Mouse (Mus musculus) erythroblast, embryonic 14.5 days (primary cell): ENCODE data around the gene Arhgap28. TPM values are rescaled to one million over a fixed set of nuclear protein-coding genes. Genes with fewer than 3 reads are reported as not detected.
"Not testable (repeated sequence)": the region's sequence is repeated elsewhere in the genome, so short reads cannot be mapped to it uniquely, and the experiment has no call there.

Source experiments
- H3K27me3 ChIP-seq: 2 replicates; pipeline ENCODE4 v1.6.1; 2012; ENCODE audit warnings: inconsistent platforms; ENCODE audit not compliant: control insufficient read depth
- H3K36me3 ChIP-seq: 2 replicates; pipeline ENCODE4 v1.6.1; 2012; ENCODE audit warnings: mild to moderate bottlenecking, inconsistent platforms; ENCODE audit not compliant: control insufficient read depth
- H3K4me1 ChIP-seq: 2 replicates; pipeline ENCODE4 v1.6.1; 2012; ENCODE audit warnings: inconsistent platforms; ENCODE audit not compliant: control insufficient read depth
- H3K4me3 ChIP-seq: replicated peaks from 2 replicates; pipeline ENCODE3; 2012; ENCODE audit warnings: moderate library complexity, mild to moderate bottlenecking, inconsistent platforms
- H3K9me3 ChIP-seq: 2 replicates; pipeline ENCODE4 v1.6.1; 2012; ENCODE audit warnings: low read length, inconsistent platforms, mixed read lengths; ENCODE audit not compliant: control insufficient read depth
- GATA1 ChIP-seq: IDR thresholded peaks from 2 replicates; pipeline ENCODE4 v1.6.1; 2012; ENCODE audit warnings: low read length, inconsistent platforms, mixed read lengths
- TAL1 ChIP-seq: IDR thresholded peaks from 3 replicates; pipeline ENCODE4 v1.6.1; 2012; ENCODE audit warnings: low read length, inconsistent platforms, mixed read lengths
- polyA plus RNA-seq: library from polyadenylated mRNA; stranded (reverse); fragments of >175 nt; gene quantifications from 2 replicates; pipeline ENCODE4 v1.2.3, GENCODE M21; 2012

Gene Arhgap28
- polyA plus RNA-seq, 1 experiment: not detected

DNA sequence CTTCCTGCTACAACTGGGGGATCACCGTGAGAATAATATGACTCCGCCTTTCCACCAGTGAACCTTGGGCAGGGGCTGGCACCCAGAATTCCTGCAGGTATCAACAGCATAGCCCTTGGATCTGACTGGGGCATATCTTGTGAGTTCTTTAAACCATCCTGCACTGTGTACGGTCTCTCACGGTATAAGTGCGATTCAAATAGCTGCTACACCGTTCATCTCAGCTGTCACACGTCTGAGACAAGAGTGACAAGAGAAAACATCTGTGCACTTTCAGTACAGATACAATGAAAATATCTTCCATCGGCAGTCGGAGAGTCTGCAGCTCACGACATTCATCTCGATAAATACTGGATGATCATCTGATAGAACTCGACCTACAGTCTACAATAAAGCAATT, 126.3 kb downstream of the Arhgap28 start:
- no peaks in the 10 kb centered on the region for H3K27me3 ChIP-seq
- H3K36me3 ChIP-seq: no peaks in the 10 kb centered on the region
- no peaks in the 10 kb centered on the region for H3K4me1 ChIP-seq
- no peak overlapping the region for H3K4me3 ChIP-seq
- no peaks in the 10 kb centered on the region for H3K9me3 ChIP-seq
- TF ChIP-seq GATA1: no peak
- TF ChIP-seq TAL1: no peak

DNA sequence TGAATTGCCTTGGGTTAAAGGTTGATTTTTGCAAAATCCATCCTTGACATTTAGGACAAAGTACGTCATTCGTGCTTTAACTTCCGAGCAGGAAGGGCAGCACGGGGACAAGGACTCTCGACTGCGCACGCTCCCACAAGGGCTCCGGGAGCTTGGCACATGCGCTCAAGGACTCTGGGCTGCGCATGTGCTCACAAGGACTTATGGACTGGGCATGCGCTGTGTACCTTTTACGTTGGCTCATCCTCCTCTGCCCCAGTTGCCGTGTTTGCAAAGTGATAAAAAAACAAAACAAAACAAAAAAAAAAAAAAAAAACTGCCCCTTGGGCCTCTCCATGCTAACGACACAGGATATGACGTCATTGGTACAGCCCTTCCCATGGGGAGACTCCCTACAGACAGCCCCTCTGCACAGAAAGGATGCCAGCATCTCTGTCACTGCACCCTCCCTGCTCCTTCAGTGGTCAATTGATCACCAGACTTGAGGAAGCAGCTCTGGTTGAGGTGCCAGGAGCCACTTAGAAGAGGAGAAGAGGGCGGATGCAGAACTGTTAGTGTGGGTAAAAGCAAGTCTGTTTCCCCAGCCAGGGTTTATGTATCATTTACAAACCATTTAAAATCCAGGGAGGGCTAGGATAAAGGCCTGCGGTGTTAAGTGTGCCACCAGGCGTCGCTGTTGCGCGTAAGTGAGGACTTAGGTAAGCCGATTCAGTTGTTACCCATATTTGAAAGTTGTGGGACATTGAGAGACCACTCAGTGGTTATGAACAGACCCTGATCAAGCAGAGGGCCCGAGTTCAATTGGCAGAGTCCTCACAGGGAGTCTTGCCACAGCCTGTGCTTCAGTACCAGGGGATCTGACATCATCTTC, 134.0 kb downstream of the Arhgap28 start:
- Histone ChIP-seq H3K27me3 (no peaks in the 10 kb centered on the region), H3K4me3 (no peak overlapping the region), H3K4me1 (no peaks in the 10 kb centered on the region), H3K9me3 (peaks cover 13% of the 10 kb centered on the region), H3K36me3 (no peaks in the 10 kb centered on the region)
- TF ChIP-seq GATA1: no peak
- no peak for TF ChIP-seq TAL1

- H3K4me3 ChIP-seq: no peak overlapping the region
- no peaks in the 10 kb centered on the region for H3K4me1 ChIP-seq
- H3K36me3 ChIP-seq: no peaks in the 10 kb centered on the region
- H3K9me3 ChIP-seq: peaks cover 13% of the 10 kb centered on the region
- no peaks in the 10 kb centered on the region for H3K27me3 ChIP-seq
- TF ChIP-seq TAL1: no peak
- no peak for TF ChIP-seq GATA1
These were observed 137.2 kb downstream of the Arhgap28 start for GRCm38 (mm10) chr17:67866541-67867241.

DNA sequence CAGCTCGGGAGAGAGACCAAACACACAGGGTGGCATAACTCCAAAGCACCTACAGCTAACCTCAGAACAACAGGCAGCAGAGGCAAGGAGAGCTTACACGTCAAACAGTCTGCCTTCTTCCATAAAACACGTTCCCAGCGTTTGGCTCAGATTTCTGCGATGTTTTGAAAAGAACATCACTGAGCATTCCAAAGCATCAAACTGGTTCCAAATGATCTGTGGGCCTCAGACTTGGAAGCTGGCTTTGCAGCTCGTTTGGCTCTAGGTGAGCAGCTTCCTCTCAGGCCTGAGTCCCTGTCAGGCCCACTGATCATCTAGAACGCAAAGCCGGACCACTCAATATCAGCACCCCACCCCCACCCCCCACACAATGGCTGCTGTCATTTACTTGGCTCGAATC, 137.9 kb downstream of the Arhgap28 start:
- Histone ChIP-seq H3K36me3 (no peaks in the 10 kb centered on the region), H3K4me3 (no peak overlapping the region), H3K9me3 (peaks cover 13% of the 10 kb centered on the region), H3K27me3 (no peaks in the 10 kb centered on the region), H3K4me1 (no peaks in the 10 kb centered on the region)
- TF ChIP-seq TAL1 (no peak), GATA1 (no peak)

DNA sequence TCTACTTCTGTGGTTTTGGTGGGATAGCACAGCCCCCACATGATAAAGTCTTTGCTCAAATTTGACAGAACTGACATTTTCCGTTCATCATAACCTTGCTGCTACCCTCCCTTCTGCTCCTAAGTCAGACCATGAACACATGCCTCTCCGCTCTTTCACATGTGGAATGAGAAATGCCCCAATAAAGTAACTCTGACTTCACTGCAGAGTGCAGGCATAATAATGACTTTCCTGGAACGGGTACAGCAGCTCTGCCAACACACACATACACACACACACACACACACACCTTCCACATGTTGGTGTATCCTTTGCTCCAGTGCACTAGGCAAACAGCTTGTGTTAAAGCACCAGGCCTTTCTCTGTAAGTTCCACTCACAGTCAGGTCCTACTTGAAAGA, 139.0 kb downstream of the Arhgap28 start:
- H3K4me3 ChIP-seq: no peak overlapping the region
- no peaks in the 10 kb centered on the region for H3K27me3 ChIP-seq
- no peaks in the 10 kb centered on the region for H3K36me3 ChIP-seq
- H3K9me3 ChIP-seq: peaks cover 13% of the 10 kb centered on the region
- TF ChIP-seq TAL1 (no peak), GATA1 (no peak)
- no peaks in the 10 kb centered on the region for H3K4me1 ChIP-seq

- peaks cover 13% of the 10 kb centered on the region for H3K9me3 ChIP-seq
- H3K27me3 ChIP-seq: no peaks in the 10 kb centered on the region
- no peaks in the 10 kb centered on the region for H3K36me3 ChIP-seq
- H3K4me1 ChIP-seq: no peaks in the 10 kb centered on the region
- H3K4me3 ChIP-seq: no peak overlapping the region
- TF ChIP-seq GATA1: no peak
- no peak for TF ChIP-seq TAL1
These were observed 139.6 kb downstream of the Arhgap28 start for GRCm38 (mm10) chr17:67864363-67864762.

- Histone ChIP-seq H3K27me3 (no peaks in the 10 kb centered on the region), H3K36me3 (no peaks in the 10 kb centered on the region), H3K9me3 (peaks cover 5% of the 10 kb centered on the region), H3K4me1 (no peaks in the 10 kb centered on the region), H3K4me3 (no peak overlapping the region)
- TF ChIP-seq TAL1 (no peak), GATA1 (no peak)
These were observed 142.0 kb downstream of the Arhgap28 start for GRCm38 (mm10) chr17:67861744-67862535.

GRCm38 (mm10) chr17:67861080-67861630, 142.8 kb downstream of the Arhgap28 start:
- Histone ChIP-seq H3K36me3 (no peaks in the 10 kb centered on the region), H3K4me3 (no peak overlapping the region), H3K9me3 (no peaks in the 10 kb centered on the region; the same call in 1 of the 2 replicates), H3K4me1 (no peaks in the 10 kb centered on the region), H3K27me3 (no peaks in the 10 kb centered on the region)
- TF ChIP-seq GATA1 (no peak), TAL1 (no peak)

GRCm38 (mm10) chr17:67841494-67841893, 162.4 kb downstream of the Arhgap28 start:
- H3K36me3 ChIP-seq, H3K4me1 ChIP-seq, H3K27me3 ChIP-seq, H3K4me3 ChIP-seq, H3K9me3 ChIP-seq: not testable (repeated sequence)
